Mouse (Mus musculus) liver, embryonic 14.5 days (tissue): ENCODE measurements at regions not wholly inside any gene's neighbourhood (a gene's known extent, or its start where the extent isn't known, plus 50 kb on each side); places are given as distances from the start of the nearest gene placed in this dataset.

ENCODE experiments used
- CTCF ChIP-seq: IDR thresholded peaks from 2 replicates; pipeline ENCODE4 v1.5.1; 2016; ENCODE audit warnings: antibody characterized with exemption, low read depth, control low read depth
- EP300 ChIP-seq: IDR thresholded peaks from 2 replicates; pipeline ENCODE4 v1.6.1; 2016; ENCODE audit warnings: antibody characterized with exemption, low read depth

DNA sequence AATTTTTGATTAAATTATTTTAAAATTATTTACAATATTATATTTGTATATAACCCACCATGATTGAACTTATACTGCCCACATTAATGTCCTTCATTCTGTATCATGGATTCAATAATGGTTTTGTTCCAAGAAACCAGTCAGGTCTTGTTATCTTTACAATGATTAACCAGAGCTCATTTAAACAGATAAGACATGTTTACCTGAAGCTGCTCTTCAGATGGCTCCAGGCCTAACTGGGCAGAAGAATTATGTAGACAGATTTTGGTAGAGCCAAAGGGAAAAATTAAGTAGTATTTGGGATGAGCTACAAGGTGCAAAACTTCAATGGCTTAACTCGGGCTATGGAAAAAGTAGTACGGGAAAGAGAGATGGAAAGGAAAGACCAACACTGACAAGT lies 97.7 kb upstream of the Kcnj16 start:
- TF ChIP-seq CTCF, result no peak
- TF ChIP-seq EP300, result no peak
